Mouse (Mus musculus): ENCODE results near the gene Ccdc88c. TPM values are rescaled to one million over a fixed set of nuclear protein-coding genes. Genes with fewer than 3 reads are reported as not detected.
A peak's percentile ranks its signal among the peaks of the same experiment; 100 is the strongest.

The Ccdc88c gene
- polyA plus RNA-seq, 1 experiment from 2014 or later, result 5.7 TPM

DNA sequence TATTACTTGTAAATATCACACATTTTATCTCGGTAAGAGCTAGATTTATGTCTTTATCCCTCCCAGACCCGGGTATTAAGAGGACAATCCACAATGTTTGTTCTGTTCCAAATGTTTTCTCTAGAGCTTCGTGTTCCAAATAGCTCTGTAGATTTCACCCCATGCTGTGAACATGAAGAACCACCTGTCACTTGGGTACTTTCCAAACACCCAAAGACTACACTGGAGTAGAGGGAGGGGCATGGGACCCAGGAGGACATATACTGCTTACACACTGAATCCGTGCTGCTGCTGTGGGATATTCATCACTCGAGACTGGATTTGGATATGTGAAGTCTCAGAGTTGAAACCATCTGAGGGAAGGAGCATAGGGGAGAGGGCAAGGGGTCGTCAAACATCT is 119.1 kb downstream of the Ccdc88c start:
- Histone ChIP-seq H3K9me3 (ENCODE audit: control insufficient read depth, low read length) (no peaks in the 10 kb centered on the region), H3K27me3 (ENCODE audit: control insufficient read depth, insufficient read depth, low read length) (no peaks in the 10 kb centered on the region), H3K27ac (replicated peaks) (no peak overlapping the region), H3K4me2 (replicated peaks; ENCODE audit: low read depth) (no peak overlapping the region), H3K9ac (ENCODE audit: low read length) (no peak overlapping the region), H3K36me3 (ENCODE audit: control insufficient read depth, insufficient read depth, low read length) (no peaks in the 10 kb centered on the region), H3K4me1 (replicated peaks; ENCODE audit: control insufficient read depth, insufficient read depth) (no peaks in the 10 kb centered on the region), H3K4me3 (ENCODE audit: low read depth, low read length) (no peak overlapping the region)
- 38% methylated on average over 6 of the region's 6 CpGs for WGBS
- DNase-seq (ENCODE audit: low spot score), result no peak
- no peak for ATAC-seq (ENCODE audit: low FRiP score, low TSS enrichment)
- TF ChIP-seq EP300 (optimal IDR thresholded peaks at IDR 0.05), result no peak
- TF ChIP-seq CTCF (IDR thresholded peaks at IDR 0.05; ENCODE audit: low read depth), result no peak

- Histone ChIP-seq H3K4me2 (replicated peaks; ENCODE audit: low read depth) (peak overlapping the region; percentile 69), H3K9ac (ENCODE audit: low read length) (0 out of 2 replicates have a peak overlapping the region, but pooled peaks have one; percentile 41), H3K4me3 (ENCODE audit: low read depth, low read length) (peak overlapping the region; percentile 37; the same call in 1 of the 2 replicates), H3K9me3 (ENCODE audit: control insufficient read depth, low read length) (no peaks in the 10 kb centered on the region), H3K27me3 (ENCODE audit: control insufficient read depth, insufficient read depth, low read length) (no peaks in the 10 kb centered on the region), H3K27ac (replicated peaks) (no peak overlapping the region), H3K4me1 (replicated peaks; ENCODE audit: control insufficient read depth, insufficient read depth) (no peaks in the 10 kb centered on the region), H3K36me3 (ENCODE audit: control insufficient read depth, insufficient read depth, low read length) (no peaks in the 10 kb centered on the region)
- WGBS, result 20% methylated on average over 10 of the region's 10 CpGs
- TF ChIP-seq EP300 (optimal IDR thresholded peaks at IDR 0.05), result no peak
- TF ChIP-seq CTCF (IDR thresholded peaks at IDR 0.05; ENCODE audit: low read depth), result no peak
- DNase-seq (ENCODE audit: low spot score) (no peak), ATAC-seq (ENCODE audit: low FRiP score, low TSS enrichment) (no peak)
Observed at GRCm38 (mm10) chr12:100908298-100909034, 120.4 kb downstream of the Ccdc88c start.

GRCm38 (mm10) chr12:100907598-100908297 is 121.1 kb downstream of the Ccdc88c start, which contains the start of gene Gpr68:
Gene Gpr68 (minus strand): TSS chr12:100908198.
- H3K4me3 ChIP-seq (ENCODE audit: low read depth, low read length), result peak within 1 kb of the TSS; percentile 37
- H3K36me3 ChIP-seq (ENCODE audit: control insufficient read depth, insufficient read depth, low read length), result no peaks in the 10 kb centered on the region
- H3K27me3 ChIP-seq (ENCODE audit: control insufficient read depth, insufficient read depth, low read length), result no peaks in the 10 kb centered on the region
- TF ChIP-seq EP300 (optimal IDR thresholded peaks at IDR 0.05), result no peak
- peak; percentile 9; the same call in 1 of the 2 replicates for TF ChIP-seq CTCF (IDR thresholded peaks at IDR 0.05; ENCODE audit: low read depth)
- no peaks in the 10 kb centered on the region for H3K4me1 ChIP-seq (replicated peaks; ENCODE audit: control insufficient read depth, insufficient read depth)
- peak; percentile 38 for DNase-seq (ENCODE audit: low spot score)
- H3K9me3 ChIP-seq (ENCODE audit: control insufficient read depth, low read length), result no peaks in the 10 kb centered on the region
- 5% methylated on average over 37 of the region's 39 CpGs for WGBS
- H3K4me2 ChIP-seq (replicated peaks; ENCODE audit: low read depth), result peak within 1 kb of the TSS; percentile 69
- H3K9ac ChIP-seq (ENCODE audit: low read length), result peak within 1 kb of the TSS; percentile 41; the same call in 1 of the 2 replicates
- H3K27ac ChIP-seq (replicated peaks), result no peak within 1 kb of the TSS
- ATAC-seq (ENCODE audit: low FRiP score, low TSS enrichment), result peak; percentile 72

GRCm38 (mm10) chr12:100906861-100907260 is 122.0 kb downstream of the Ccdc88c start:
- Histone ChIP-seq H3K4me3 (ENCODE audit: low read depth, low read length) (no peak overlapping the region), H3K27me3 (ENCODE audit: control insufficient read depth, insufficient read depth, low read length) (no peaks in the 10 kb centered on the region), H3K36me3 (ENCODE audit: control insufficient read depth, insufficient read depth, low read length) (no peaks in the 10 kb centered on the region), H3K9me3 (ENCODE audit: control insufficient read depth, low read length) (no peaks in the 10 kb centered on the region), H3K4me1 (replicated peaks; ENCODE audit: control insufficient read depth, insufficient read depth) (no peaks in the 10 kb centered on the region), H3K4me2 (replicated peaks; ENCODE audit: low read depth) (no peak overlapping the region), H3K27ac (replicated peaks) (no peak overlapping the region), H3K9ac (ENCODE audit: low read length) (no peak overlapping the region)
- 77% methylated on average over 5 of the region's 5 CpGs for WGBS
- no peak for TF ChIP-seq CTCF (IDR thresholded peaks at IDR 0.05; ENCODE audit: low read depth)
- TF ChIP-seq EP300 (optimal IDR thresholded peaks at IDR 0.05), result no peak
- ATAC-seq (ENCODE audit: low FRiP score, low TSS enrichment), result no peak
- no peak for DNase-seq (ENCODE audit: low spot score)

- Histone ChIP-seq H3K9ac (ENCODE audit: low read length) (no peak overlapping the region), H3K27ac (replicated peaks) (no peak overlapping the region), H3K36me3 (ENCODE audit: control insufficient read depth, insufficient read depth, low read length) (no peaks in the 10 kb centered on the region), H3K4me1 (replicated peaks; ENCODE audit: control insufficient read depth, insufficient read depth) (no peaks in the 10 kb centered on the region), H3K4me3 (ENCODE audit: low read depth, low read length) (no peak overlapping the region), H3K27me3 (ENCODE audit: control insufficient read depth, insufficient read depth, low read length) (peaks cover 4% of the 10 kb centered on the region; the same call in 1 of the 2 replicates), H3K4me2 (replicated peaks; ENCODE audit: low read depth) (no peak overlapping the region), H3K9me3 (ENCODE audit: control insufficient read depth, low read length) (no peaks in the 10 kb centered on the region)
- no peak for DNase-seq (ENCODE audit: low spot score)
- no peak for ATAC-seq (ENCODE audit: low FRiP score, low TSS enrichment)
- 73% methylated on average over 9 of the region's 9 CpGs for WGBS
- TF ChIP-seq EP300 (optimal IDR thresholded peaks at IDR 0.05) (no peak), CTCF (IDR thresholded peaks at IDR 0.05; ENCODE audit: low read depth) (no peak)
Observed at GRCm38 (mm10) chr12:100903761-100904160, 125.1 kb downstream of the Ccdc88c start.

All from stomach, postnatal 0 days (tissue).